Mouse (Mus musculus) midbrain, embryonic 14.5 days (tissue): ENCODE measurements around the gene Fam162a. TPM values are rescaled to one million over a fixed set of nuclear protein-coding genes. Genes with fewer than 3 reads are reported as not detected.
A peak's percentile ranks its signal among the peaks of the same experiment; 100 is the strongest.
"Not testable (repeated sequence)": the region's sequence is repeated elsewhere in the genome, so short reads cannot be mapped to it uniquely, and the experiment has no call there.

Experiments used
- ATAC-seq: fragments of 200-750 bp; cut with Nextera tagmentation; 2 replicates; pipeline ENCODE4 v1.8.0; 2017; ENCODE audit warnings: moderate number of reproducible peaks, moderate library complexity; ENCODE audit not compliant: low FRiP score, low TSS enrichment
- DNase-seq: peaks from one replicate; pipeline ENCODE4 v3.0.0-alpha.2; 2015
- H3K27ac ChIP-seq: fragments of 300-500 bp; sonication (generic); replicated peaks from 2 replicates; pipeline ENCODE4 v1.5.1; 2014; ENCODE audit warnings: mild to moderate bottlenecking, low read depth, low read length, moderate library complexity
- H3K27me3 ChIP-seq: fragments of 300-500 bp; sonication (generic); 2 replicates; pipeline ENCODE4 v1.6.1; 2014; ENCODE audit warnings: low read length, control low read depth, mixed read lengths; ENCODE audit not compliant: control insufficient read depth, insufficient read depth
- H3K36me3 ChIP-seq: fragments of 300-500 bp; sonication (generic); 2 replicates; pipeline ENCODE4 v1.6.1; 2014; ENCODE audit warnings: low read length, control low read depth; ENCODE audit not compliant: control insufficient read depth, insufficient read depth
- H3K4me1 ChIP-seq: fragments of 300-500 bp; sonication (generic); 2 replicates; pipeline ENCODE4 v1.6.1; 2014; ENCODE audit warnings: mild to moderate bottlenecking, antibody characterized with exemption, low read length, control low read depth; ENCODE audit not compliant: control insufficient read depth, insufficient read depth
- H3K4me2 ChIP-seq: fragments of 300-500 bp; sonication (generic); 2 replicates; pipeline ENCODE4 v1.6.1; 2014; ENCODE audit warnings: mild to moderate bottlenecking, low read length, moderate library complexity
- H3K4me3 ChIP-seq: fragments of 300-500 bp; sonication (generic); replicated peaks from 2 replicates; pipeline ENCODE4 v1.5.1; 2014; ENCODE audit warnings: low read depth, low read length
- H3K9ac ChIP-seq: fragments of 300-500 bp; sonication (generic); replicated peaks from 2 replicates; pipeline ENCODE4 v1.6.1; 2014; ENCODE audit warnings: mild to moderate bottlenecking, low read length, moderate library complexity
- H3K9me3 ChIP-seq: fragments of 300-500 bp; sonication (generic); 2 replicates; pipeline ENCODE4 v1.6.1; 2016; ENCODE audit warnings: low read length, control low read depth, mixed read lengths; ENCODE audit not compliant: control insufficient read depth
- WGBS: fragments of 180-500 bp; shearing (Covaris S2); extraction: QIAGEN DNeasy Blood & Tissue Kit; methylation state at CpG from one replicate; pipeline ENCODE4 v1.1.7; 2014; 5-methylcytosine and 5-hydroxymethylcytosine counted together
- polyA plus RNA-seq: library from polyadenylated mRNA; unstranded; fragments of >200 nt; fragmentation: Nextera tagmentation; extraction: Ambion mirVana; gene quantifications from 2 replicates; pipeline ENCODE4 v1.2.1, GENCODE M21; 2014

Fam162a gene
- 126 and 132 TPM in 2 replicates for polyA plus RNA-seq

DNA sequence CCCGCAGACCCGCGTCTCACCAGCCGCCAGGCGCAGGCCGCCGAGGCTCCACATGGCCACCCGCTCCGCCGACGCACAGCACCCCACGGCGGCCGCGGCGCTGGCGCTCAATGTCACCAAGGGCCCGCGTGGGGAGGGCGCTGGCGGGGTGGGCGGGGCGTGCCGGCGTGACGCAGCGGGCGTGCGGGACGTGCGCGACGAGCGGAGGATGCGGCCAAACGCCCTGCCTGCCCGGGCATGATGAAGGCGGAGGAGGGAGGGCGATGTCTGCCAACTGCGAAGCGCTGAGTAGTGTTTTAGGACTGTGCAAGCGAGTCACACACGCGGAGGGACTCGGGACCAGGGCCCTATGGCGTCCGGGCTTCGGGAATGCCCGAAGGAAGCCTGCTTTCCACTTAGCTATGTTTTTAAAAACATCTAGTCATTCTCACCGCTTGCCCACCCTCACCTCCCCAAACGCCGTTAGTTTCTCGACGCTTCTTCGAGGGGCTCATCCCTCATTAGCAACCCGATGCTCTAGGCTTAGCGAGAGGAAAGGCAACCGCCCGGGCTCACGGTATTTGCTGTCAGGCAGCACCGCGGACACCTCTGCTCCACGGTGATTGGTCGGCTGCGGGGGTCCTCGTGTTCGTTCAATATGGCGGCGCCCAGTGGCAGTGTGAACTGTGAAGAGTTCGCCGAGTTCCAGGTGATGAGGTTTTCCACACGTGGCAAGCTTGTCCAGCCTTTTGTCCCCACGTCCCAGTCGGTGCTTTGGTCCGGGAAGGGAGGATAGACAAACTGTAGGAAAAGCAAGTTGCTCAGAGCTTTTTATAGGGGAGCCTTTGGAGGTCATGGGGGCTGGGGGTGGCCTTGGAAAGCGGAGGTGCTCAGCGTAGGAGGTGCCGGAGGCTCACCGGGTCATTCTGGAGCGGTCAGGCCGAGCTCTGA, at the start of gene Fam162a, which contains the start of gene Ccdc58:
Gene Fam162a, minus strand, starts transcription at position 145 of the 930 bp plus-strand sequence.
Gene Ccdc58, plus strand, starts transcription at position 236 of the 930 bp plus-strand sequence.
- peak within 1 kb of the TSS; percentile 84 for H3K9ac ChIP-seq
- DNase-seq, result peak; percentile 95
- H3K4me3 ChIP-seq, result peak within 1 kb of the TSS; percentile 76
- ATAC-seq, result peak; percentile 97
- peak within 1 kb of the TSS; percentile 83 for H3K4me2 ChIP-seq
- WGBS, result under 1% methylated on average over 76 of the region's 81 CpGs
- H3K4me1 ChIP-seq, result peaks cover 21% of the 10 kb centered on the region
- no peaks in the 10 kb centered on the region for H3K36me3 ChIP-seq
- H3K27ac ChIP-seq, result peak within 1 kb of the TSS; percentile 99
- H3K9me3 ChIP-seq, result no peaks in the 10 kb centered on the region
- no peaks in the 10 kb centered on the region for H3K27me3 ChIP-seq

DNA sequence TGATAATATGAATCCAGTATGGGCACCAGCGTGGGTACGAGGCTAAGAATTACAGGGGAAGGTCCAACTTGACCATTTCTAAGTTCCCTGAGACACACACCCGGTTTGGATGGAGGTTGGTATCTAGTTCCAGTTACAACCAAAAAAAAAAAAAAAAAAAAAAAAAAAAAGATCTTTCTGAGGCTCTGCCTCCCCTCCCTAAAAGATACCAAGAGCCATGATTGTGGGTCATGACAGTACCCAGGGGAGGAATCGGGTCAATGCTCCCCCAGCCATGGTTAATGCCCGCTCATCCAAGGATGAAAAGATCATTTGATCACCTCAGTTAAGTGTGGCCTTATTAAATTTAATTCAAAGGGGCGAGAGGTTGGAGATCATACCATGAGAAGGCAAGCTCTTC, 44.4 kb upstream of the Fam162a start:
- H3K4me1 ChIP-seq, H3K27me3 ChIP-seq, H3K27ac ChIP-seq, H3K9me3 ChIP-seq, DNase-seq, H3K4me2 ChIP-seq, H3K9ac ChIP-seq, H3K4me3 ChIP-seq, ATAC-seq, H3K36me3 ChIP-seq: not testable (repeated sequence)
- 91% methylated on average over 6 of the region's 6 CpGs for WGBS

DNA sequence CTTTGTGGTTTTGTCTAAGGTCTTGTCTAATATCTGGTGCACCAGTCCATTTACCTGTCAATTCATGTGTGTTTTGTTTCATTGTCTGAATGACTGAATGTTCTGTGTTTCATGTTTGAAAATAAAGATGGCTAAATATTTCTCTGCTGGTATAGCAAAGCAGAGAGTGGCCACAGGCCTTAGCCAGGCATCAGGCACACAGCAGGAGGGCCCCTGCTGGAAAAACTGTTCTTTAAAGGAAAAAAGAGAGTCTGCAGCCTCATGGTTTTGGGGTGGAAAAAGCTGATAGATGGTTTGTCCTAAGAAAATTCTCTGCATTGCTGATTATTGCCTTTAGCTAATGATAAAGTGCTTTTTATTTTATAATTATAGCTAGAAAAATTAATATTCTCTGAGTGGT, 40.1 kb upstream of the Fam162a start:
- not testable (repeated sequence) for H3K27ac ChIP-seq, H3K4me3 ChIP-seq, DNase-seq, H3K9me3 ChIP-seq, H3K36me3 ChIP-seq, H3K4me1 ChIP-seq, ATAC-seq, H3K27me3 ChIP-seq, H3K4me2 ChIP-seq, H3K9ac ChIP-seq

DNA sequence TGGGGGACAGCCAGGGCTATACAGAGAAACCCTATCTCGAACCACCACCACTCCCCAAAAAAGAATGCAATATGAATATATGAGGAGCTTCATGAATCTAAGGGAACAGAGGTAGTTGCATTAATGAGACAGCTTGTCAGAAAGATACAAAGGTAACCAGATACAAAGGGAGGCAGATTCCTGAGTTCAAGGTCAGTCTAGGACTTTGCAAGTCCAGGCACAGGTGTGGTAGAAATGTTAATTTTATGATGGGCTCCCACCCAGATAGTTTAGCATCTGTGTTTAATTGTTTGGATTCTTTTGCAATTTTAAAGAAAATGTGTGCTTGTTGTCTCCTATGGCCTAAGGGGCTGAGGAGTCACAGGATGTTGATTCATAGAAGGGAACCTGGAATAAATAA, 30.8 kb upstream of the Fam162a start:
- no peak for DNase-seq
- H3K9ac ChIP-seq, result no peak overlapping the region
- no peak overlapping the region for H3K27ac ChIP-seq
- H3K4me2 ChIP-seq, result no peak overlapping the region
- H3K27me3 ChIP-seq, result no peaks in the 10 kb centered on the region
- 87% methylated on average over 1 of the region's 1 CpGs for WGBS
- H3K9me3 ChIP-seq, result no peaks in the 10 kb centered on the region
- ATAC-seq, result no peak
- H3K4me1 ChIP-seq, result no peaks in the 10 kb centered on the region
- no peaks in the 10 kb centered on the region for H3K36me3 ChIP-seq
- H3K4me3 ChIP-seq, result no peak overlapping the region

DNA sequence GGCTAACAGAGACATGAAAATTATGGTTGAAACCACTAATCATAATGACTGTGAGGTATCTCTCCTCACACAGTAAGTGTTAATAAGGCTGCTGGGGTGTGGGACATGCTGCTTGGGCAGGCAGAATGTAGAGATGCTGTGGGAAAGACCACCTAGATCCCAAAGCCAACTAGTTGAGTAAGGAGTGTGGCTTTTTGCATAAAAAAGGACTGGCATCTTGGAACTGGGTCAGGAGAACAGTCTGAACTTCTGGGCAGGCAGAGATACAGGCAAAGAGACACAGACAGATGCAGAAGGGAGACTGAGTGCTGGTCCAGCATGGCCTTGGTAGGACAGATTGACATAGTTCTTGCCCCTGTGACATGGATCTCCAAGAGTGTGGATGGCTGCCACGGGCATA, 30.1 kb upstream of the Fam162a start:
- Histone ChIP-seq H3K4me3 (no peak overlapping the region), H3K27me3 (no peaks in the 10 kb centered on the region), H3K4me2 (no peak overlapping the region), H3K4me1 (no peaks in the 10 kb centered on the region), H3K36me3 (no peaks in the 10 kb centered on the region), H3K9ac (no peak overlapping the region), H3K9me3 (no peaks in the 10 kb centered on the region), H3K27ac (no peak overlapping the region)
- no peak for ATAC-seq
- DNase-seq, result no peak
- 91% methylated on average over 1 of the region's 1 CpGs for WGBS

DNA sequence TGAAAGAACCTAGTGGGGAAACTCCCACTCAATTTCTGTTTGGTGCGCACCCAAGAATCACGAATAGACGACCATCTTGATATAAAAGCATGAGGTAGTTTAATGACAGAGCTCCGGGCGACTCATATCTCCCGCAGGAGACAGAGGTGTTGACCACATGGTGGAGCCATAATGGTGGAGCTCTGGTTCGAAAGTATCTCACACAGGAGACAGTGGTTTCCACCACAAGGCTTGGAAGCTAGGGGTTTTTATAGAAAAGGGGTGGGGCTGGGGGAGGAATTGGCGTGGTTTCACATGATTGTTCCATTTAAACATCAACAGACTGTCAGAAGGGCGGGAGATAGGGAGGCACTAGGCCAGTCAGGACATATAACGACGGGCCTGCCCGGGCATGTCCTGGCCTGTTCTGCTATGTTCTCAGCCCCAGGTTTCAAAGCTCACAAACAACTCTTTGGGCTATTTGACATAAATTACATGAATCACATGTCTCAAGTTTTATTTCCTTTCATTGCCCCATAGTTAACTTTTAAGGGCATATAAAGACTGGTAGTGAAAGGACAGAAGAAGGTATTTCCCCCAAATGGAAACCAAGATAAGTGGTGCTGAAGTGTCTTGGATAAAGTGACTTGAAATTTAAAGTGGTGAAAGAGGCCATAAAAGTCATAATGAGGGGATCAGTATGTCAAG, 26.6 kb upstream of the Fam162a start:
- H3K36me3 ChIP-seq, H3K4me3 ChIP-seq, H3K27ac ChIP-seq, H3K4me1 ChIP-seq, ATAC-seq, H3K9ac ChIP-seq, H3K4me2 ChIP-seq, DNase-seq, H3K9me3 ChIP-seq, H3K27me3 ChIP-seq: not testable (repeated sequence)
- WGBS, result 96% methylated on average over 12 of the region's 12 CpGs

DNA sequence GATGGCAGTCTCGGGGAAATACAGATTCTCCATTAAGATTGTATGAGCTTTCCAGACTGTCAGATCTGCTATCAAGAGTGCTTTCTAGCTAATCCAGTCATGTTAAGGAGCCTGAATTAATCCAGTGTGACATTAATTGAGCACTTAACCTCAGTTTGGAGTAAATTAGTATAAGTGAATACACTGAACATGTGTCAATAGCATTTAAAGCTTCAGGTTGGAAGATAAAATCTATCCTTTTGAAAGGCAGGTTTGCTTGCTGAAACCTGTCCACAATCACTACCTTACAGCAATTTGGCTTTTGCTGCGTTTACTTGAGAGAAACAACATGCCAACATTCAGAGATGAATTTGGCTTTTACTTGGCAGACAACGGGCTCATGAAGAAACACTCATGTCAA, 22.7 kb upstream of the Fam162a start:
- DNase-seq, result no peak
- Histone ChIP-seq H3K4me3 (no peak overlapping the region), H3K36me3 (peaks cover 14% of the 10 kb centered on the region; the same call in 1 of the 2 replicates), H3K27ac (no peak overlapping the region), H3K4me2 (no peak overlapping the region), H3K9me3 (no peaks in the 10 kb centered on the region), H3K4me1 (no peaks in the 10 kb centered on the region), H3K27me3 (no peaks in the 10 kb centered on the region), H3K9ac (no peak overlapping the region)
- WGBS, result 92% methylated on average over 3 of the region's 3 CpGs
- ATAC-seq, result no peak

DNA sequence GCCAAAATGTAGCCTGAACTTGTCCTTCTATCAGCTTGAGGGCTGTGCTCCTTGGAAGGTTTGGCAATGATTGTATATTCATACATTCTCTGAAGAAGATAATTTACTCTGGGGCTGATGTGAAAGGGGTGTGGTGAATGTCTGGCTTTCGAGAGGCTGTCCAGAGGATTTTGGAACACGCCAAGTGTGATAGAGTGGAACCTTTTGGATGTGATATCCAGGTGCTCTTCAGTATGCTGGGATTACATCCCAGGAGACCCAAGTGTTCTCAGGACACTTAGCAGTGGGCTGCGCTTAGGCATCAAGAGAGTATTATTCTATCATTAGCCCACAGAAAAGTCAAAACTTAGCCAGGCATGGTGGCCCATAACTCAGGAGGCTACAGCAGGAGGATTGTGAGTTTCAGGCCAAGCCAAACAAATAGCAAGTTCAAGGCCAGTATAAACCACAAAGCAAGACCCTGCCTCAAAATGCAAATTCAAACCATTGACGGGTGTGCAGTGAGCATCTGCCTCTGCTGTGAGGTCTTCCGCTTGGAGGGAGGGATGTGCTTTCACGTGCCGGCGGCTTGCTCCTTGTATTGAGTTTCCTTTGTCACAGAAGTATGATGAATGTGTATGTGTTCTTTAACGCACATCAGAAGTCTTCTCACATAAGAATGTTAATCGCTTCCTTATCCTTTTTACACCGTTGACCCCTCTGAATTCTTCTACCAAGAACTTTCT, 19.6 kb upstream of the Fam162a start:
- 87% methylated on average over 11 of the region's 11 CpGs for WGBS
- Histone ChIP-seq H3K9me3 (no peaks in the 10 kb centered on the region), H3K4me2 (no peak overlapping the region), H3K36me3 (peaks cover 33% of the 10 kb centered on the region), H3K4me3 (no peak overlapping the region), H3K9ac (no peak overlapping the region), H3K4me1 (no peaks in the 10 kb centered on the region), H3K27ac (no peak overlapping the region), H3K27me3 (no peaks in the 10 kb centered on the region)
- DNase-seq, result no peak
- ATAC-seq, result no peak
